Mouse (Mus musculus) cortical plate, adult 2 months (tissue): Measurements from ENCODE around the gene Trp53rka.

ENCODE experiments used
- CTCF ChIP-seq: fragments of 200-500 bp; IDR thresholded peaks from 2 replicates; pipeline ENCODE4 v1.5.1; 2011; ENCODE audit warnings: mild to moderate bottlenecking, control low read depth, low read length; ENCODE audit not compliant: insufficient read depth; ENCODE audit errors: extremely low read depth
- POLR2A ChIP-seq: fragments of 200-500 bp; IDR thresholded peaks from 2 replicates; pipeline ENCODE4 v1.6.1; 2011; ENCODE audit warnings: mild to moderate bottlenecking, low read length, control low read depth; ENCODE audit not compliant: insufficient read depth; ENCODE audit errors: extremely low read depth

- TF ChIP-seq POLR2A = no peak
- no peak for TF ChIP-seq CTCF
These were observed 10.4 kb upstream of the Trp53rka start, which contains the start of gene Slc2a10 for GRCm38 (mm10) chr2:165503259-165504203.
